Comparison of ENCODE assay signal across 8 mouse cellular contexts in genomic region chr9:58822431-58823091, GRCm38 (mm10). TPM values are rescaled to one million over a fixed set of nuclear protein-coding genes. Genes with fewer than 3 reads are reported as not detected.
DNase-seq lines count a peak whose midpoint lies in the region; ATAC-seq lines count a peak whose summit lies in the region.

No protein-coding gene starts in this region.

- H3K36me3 ChIP-seq in intestine, embryonic 14.5 days (ENCODE audit: control insufficient read depth, insufficient read depth, low read length): no peaks in the 10 kb centered on the region
- 0 out of 2 replicates have a peak, but pooled peaks cover 2% of the 10 kb centered on the region for H3K36me3 ChIP-seq in midbrain, embryonic 13.5 days
- H3K36me3 ChIP-seq in stomach, embryonic 16.5 days (ENCODE audit: control insufficient read depth, insufficient read depth, low read length): no peaks in the 10 kb centered on the region

- H3K27me3 ChIP-seq in intestine, embryonic 14.5 days (replicated peaks; ENCODE audit: control insufficient read depth, insufficient read depth, low read length): peaks cover 43% of the 10 kb centered on the region
- peaks cover 39% of the 10 kb centered on the region for H3K27me3 ChIP-seq in midbrain, embryonic 13.5 days
- peaks cover 43% of the 10 kb centered on the region for H3K27me3 ChIP-seq in stomach, embryonic 16.5 days (ENCODE audit: control insufficient read depth, insufficient read depth, low read length)

- peak overlapping the region; percentile 51 for H3K9ac ChIP-seq in intestine, embryonic 14.5 days (ENCODE audit: low read length)
- peak overlapping the region; percentile 95 for H3K9ac ChIP-seq in midbrain, embryonic 13.5 days (replicated peaks)
- H3K9ac ChIP-seq in stomach, embryonic 16.5 days (ENCODE audit: low read length): peak overlapping the region; percentile 68

- no peaks in the 10 kb centered on the region for H3K4me1 ChIP-seq in intestine, embryonic 14.5 days (replicated peaks; ENCODE audit: control insufficient read depth, insufficient read depth, low read length)
- peaks cover 67% of the 10 kb centered on the region for H3K4me1 ChIP-seq in midbrain, embryonic 13.5 days (replicated peaks)
- peaks cover 12% of the 10 kb centered on the region for H3K4me1 ChIP-seq in stomach, embryonic 16.5 days (ENCODE audit: control insufficient read depth, insufficient read depth, low read length)

- H3K4me2 ChIP-seq in intestine, embryonic 14.5 days (ENCODE audit: low read length): peak overlapping the region; percentile 94
- H3K4me2 ChIP-seq in midbrain, embryonic 13.5 days (replicated peaks): peak overlapping the region; percentile 81
- peak overlapping the region; percentile 93 for H3K4me2 ChIP-seq in stomach, embryonic 16.5 days (ENCODE audit: low read depth, low read length)

- no peaks in the 10 kb centered on the region for H3K9me3 ChIP-seq in intestine, embryonic 14.5 days (ENCODE audit: control insufficient read depth, low read length)
- H3K9me3 ChIP-seq in midbrain, embryonic 13.5 days: no peaks in the 10 kb centered on the region
- H3K9me3 ChIP-seq in stomach, embryonic 16.5 days (replicated peaks; ENCODE audit: control insufficient read depth, low read length): no peaks in the 10 kb centered on the region

- intact Hi-C loops in left cerebral cortex, postnatal 10 days (cut with DNase I): no loop called here

- under 1% methylated on average over 58 of the region's 62 CpGs for WGBS in intestine, embryonic 14.5 days
- under 1% methylated on average over 62 of the region's 62 CpGs for WGBS in midbrain, embryonic 13.5 days
- WGBS in stomach, embryonic 16.5 days: under 1% methylated on average over 57 of the region's 62 CpGs

- peak; percentile 95 for DNase-seq in ZHBTc4 (ENCODE audit: low read depth, low spot score)
- DNase-seq in cerebellum, postnatal 14 days: peak; percentile 71
- DNase-seq in frontal cortex, postnatal 14 days (ENCODE audit: low spot score in 2 of 2): peak; percentile 45 to 66
- DNase-seq in intestine, embryonic 14.5 days (ENCODE audit: low spot score): peak; percentile 86
- DNase-seq in left cerebral cortex, postnatal 10 days (ENCODE audit: extremely low spot score in 1 of 2, low spot score in 2 of 2): peak; percentile 57 to 74
- no peak for DNase-seq in thymus, postnatal 36 days

- H3K4me3 ChIP-seq in intestine, embryonic 14.5 days (ENCODE audit: low read depth, low read length): peak overlapping the region; percentile 55
- peak overlapping the region; percentile 92 for H3K4me3 ChIP-seq in midbrain, embryonic 13.5 days (replicated peaks)
- peak overlapping the region; percentile 70 for H3K4me3 ChIP-seq in stomach, embryonic 16.5 days (replicated peaks; ENCODE audit: low read length)

- ATAC-seq in intestine, embryonic 14.5 days (replicated peaks; ENCODE audit: low FRiP score, low TSS enrichment, low read depth): peak; percentile 83
- ATAC-seq in midbrain, embryonic 13.5 days: peak; percentile 92
- ATAC-seq in stomach, embryonic 16.5 days (ENCODE audit: insufficient read depth, low FRiP score): peak; percentile 70; the same call in 1 of the 2 replicates

- H3K27ac ChIP-seq in intestine, embryonic 14.5 days (ENCODE audit: low read depth): peak overlapping the region; percentile 22; the same call in 1 of the 2 replicates
- peak overlapping the region; percentile 96 for H3K27ac ChIP-seq in midbrain, embryonic 13.5 days
- H3K27ac ChIP-seq in stomach, embryonic 16.5 days (ENCODE audit: low read length): no peak overlapping the region

RNA-seq across cellular contexts. Expression of gene Hcn4, which starts 0.7 kb away (rescaled TPM):
- 0.31 and 0.35 TPM in 2 replicates for polyA plus RNA-seq in intestine, embryonic 14.5 days (2014; fragmentation: Nextera tagmentation; extraction: Ambion mirVana)
- 10 to 100 TPM; 16.2 to 18.2 TPM for total RNA-seq in left cerebral cortex, postnatal 10 days (2021)
- polyA plus RNA-seq in midbrain, embryonic 13.5 days (2015; fragmentation: Nextera tagmentation; extraction: Ambion mirVana): 2.8 and 3.7 TPM in 2 replicates
- 0.10 and 0.15 TPM in 2 replicates for polyA plus RNA-seq in stomach, embryonic 16.5 days (2015; fragmentation: Nextera tagmentation; extraction: Ambion mirVana)

Comparison
In these comparisons a context has a peak if more than half of its experiments do, and no peak if none do; other contexts are left out.
1. DNase-seq: peak in ZHBTc4 (single experiment), cerebellum, postnatal 14 days (2 of 2), frontal cortex, postnatal 14 days (2 of 2), intestine, embryonic 14.5 days (single experiment) and left cerebral cortex, postnatal 10 days (2 of 2); none in thymus, postnatal 36 days (0 of 2).
2. Peak in every context shown above with its lines, with median percentiles within 50 percentile points of each other: ATAC-seq, H3K4me2 ChIP-seq, H3K4me3 ChIP-seq and H3K9ac ChIP-seq.